Mouse (Mus musculus): ENCODE data around the gene Klrg2. TPM values are rescaled to one million over a fixed set of nuclear protein-coding genes. Genes with fewer than 3 reads are reported as not detected.

Klrg2 gene
- total RNA-seq (2023) = 0.13 TPM in 1 of 2 replicates, not detected in the other

GRCm38 (mm10) chr6:38636852-38637618 lies at the start of gene Klrg2:
Gene Klrg2 (minus strand): TSS chr6:38637242.

GRCm38 (mm10) chr6:38662714-38663615 lies 25.9 kb upstream of the Klrg2 start, which contains the start of gene Clec2l:
Gene Clec2l (plus strand): TSS chr6:38663069.

Other genes with a start within 250 kb of the Klrg2 start
- gene Ubn2, start 203.3 kb downstream of the Klrg2 start, total RNA-seq (2023) = 18.9 and 30.8 TPM in 2 replicates
- gene Fmc1, start 103.7 kb downstream of the Klrg2 start, total RNA-seq (2023) = 14.5 and 17.5 TPM in 2 replicates
- 312 and 446 TPM in 2 replicates for gene Luc7l2, start 85.9 kb downstream of the Klrg2 start, total RNA-seq (2023)
- not detected in 2 replicates for gene Clec2l, start 25.8 kb upstream of the Klrg2 start, total RNA-seq (2023)
- gene Tbxas1, start 238.2 kb upstream of the Klrg2 start, total RNA-seq (2023) = 53.4 and 55.2 TPM in 2 replicates
- 64.5 and 87.7 TPM in 2 replicates for gene Hipk2, start 238.9 kb upstream of the Klrg2 start, total RNA-seq (2023)